Mouse (Mus musculus): ENCODE measurements around the gene 1700003F12Rik.

DNA sequence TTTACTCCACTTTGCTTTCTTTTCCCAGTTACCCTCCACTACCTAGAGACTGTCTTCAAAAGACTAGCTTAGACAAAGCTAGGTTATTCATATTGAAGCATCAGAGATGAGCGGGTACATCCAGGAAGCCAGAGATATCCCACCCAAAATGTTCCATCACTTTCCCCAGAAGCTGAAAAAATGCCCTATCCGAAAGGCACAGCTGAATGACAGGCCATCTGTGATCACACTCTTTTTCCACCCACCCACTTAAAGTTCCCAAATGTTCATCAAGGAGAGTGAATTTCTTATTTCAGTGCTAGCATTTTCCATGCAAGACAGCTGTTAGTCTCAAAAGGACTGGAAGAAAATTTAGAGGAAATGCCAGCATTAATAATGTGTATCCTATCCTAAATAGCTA lies 21.6 kb upstream of the 1700003F12Rik start:
- no peak for TF ChIP-seq HCFC1 (IDR thresholded peaks at IDR 0.05; ENCODE audit: borderline replicate concordance, insufficient read depth, low read length)
- TF ChIP-seq ZNF384 (IDR thresholded peaks at IDR 0.05; ENCODE audit: low read depth, low read length) = no peak
- TF ChIP-seq CHD2 (IDR thresholded peaks at IDR 0.05; ENCODE audit: low read depth, low read length) = no peak
- no peak for TF ChIP-seq MAFK (IDR thresholded peaks at IDR 0.05; ENCODE audit: insufficient read depth, low read depth, low read length)
